Mouse (Mus musculus): ENCODE measurements around the gene Daam1.
A peak's percentile ranks its signal among the peaks of the same experiment; 100 is the strongest.

Gene Daam1

GRCm38 (mm10) chr12:71830607-71831257 lies at the start of gene Daam1:
Daam1 (plus strand) TSS chr12:71831078.
- DNase-seq, result peak; percentile 76 to 88

- no peak for DNase-seq
These were observed 49.7 kb upstream of the Daam1 start for GRCm38 (mm10) chr12:71781220-71781619.

GRCm38 (mm10) chr12:71783970-71784369 lies 46.9 kb upstream of the Daam1 start:
- no peak for DNase-seq

- DNase-seq, result no peak
These were observed 46.1 kb upstream of the Daam1 start for GRCm38 (mm10) chr12:71784666-71785255.

- DNase-seq, result no peak
These were observed 44.4 kb upstream of the Daam1 start for GRCm38 (mm10) chr12:71786521-71786920.

GRCm38 (mm10) chr12:71788791-71789190 lies 42.1 kb upstream of the Daam1 start:
- DNase-seq, result no peak

- DNase-seq, result no peak
These were observed 40.3 kb upstream of the Daam1 start for GRCm38 (mm10) chr12:71790581-71790980.

GRCm38 (mm10) chr12:71793114-71793513 lies 37.8 kb upstream of the Daam1 start:
- DNase-seq, result no peak

- no peak for DNase-seq
These were observed 35.3 kb upstream of the Daam1 start for GRCm38 (mm10) chr12:71795626-71796025.

GRCm38 (mm10) chr12:71796517-71796916 lies 34.4 kb upstream of the Daam1 start:
- DNase-seq, result no peak

GRCm38 (mm10) chr12:71807306-71807705 lies 23.6 kb upstream of the Daam1 start:
- DNase-seq, result no peak

GRCm38 (mm10) chr12:71808631-71809030 lies 22.2 kb upstream of the Daam1 start:
- DNase-seq, result no peak

GRCm38 (mm10) chr12:71809550-71809949 lies 21.3 kb upstream of the Daam1 start:
- no peak for DNase-seq

GRCm38 (mm10) chr12:71812567-71812966 lies 18.3 kb upstream of the Daam1 start:
- DNase-seq, result no peak

- no peak for DNase-seq
These were observed 17.6 kb upstream of the Daam1 start for GRCm38 (mm10) chr12:71813251-71813650.

GRCm38 (mm10) chr12:71813761-71814160 lies 17.1 kb upstream of the Daam1 start:
- DNase-seq, result no peak

GRCm38 (mm10) chr12:71820094-71820493 lies 10.8 kb upstream of the Daam1 start:
- no peak for DNase-seq

- no peak for DNase-seq
These were observed 9.6 kb upstream of the Daam1 start for GRCm38 (mm10) chr12:71821272-71821671.

GRCm38 (mm10) chr12:71821743-71822142 lies 9.1 kb upstream of the Daam1 start:
- DNase-seq, result no peak

- DNase-seq, result no peak
These were observed 6.0 kb upstream of the Daam1 start for GRCm38 (mm10) chr12:71824927-71825326.

- DNase-seq, result no peak
These were observed 739 bp upstream of the Daam1 start for GRCm38 (mm10) chr12:71830139-71830538.

GRCm38 (mm10) chr12:71831258-71832087 lies 595 bp downstream of the Daam1 start:
- peak; percentile 17 to 27 for DNase-seq

GRCm38 (mm10) chr12:71832225-71832624 lies 1.3 kb downstream of the Daam1 start:
- DNase-seq, result peak; percentile 4 to 16

- DNase-seq, result no peak
These were observed 3.2 kb downstream of the Daam1 start for GRCm38 (mm10) chr12:71834041-71834440.
